In genomic region chr1:132746302-132746701, GRCm38 (mm10) we compare ENCODE assay signal across 19 mouse cellular contexts. TPM values are rescaled to one million over a fixed set of nuclear protein-coding genes. Genes with fewer than 3 reads are reported as not detected.
DNase-seq lines count a peak whose midpoint lies in the region; TF ChIP-seq lines count a peak whose summit lies in the region.
"Had no signal": no experiment of that assay in that cellular context is flagged by ENCODE, and none has a peak within 500 bp of the region (broad histone marks: within the 10 kb centered on the region; RNA-seq: fewer than 3 reads in every experiment).

No protein-coding gene starts in this region.

- DNase-seq in heart, adult 18-20 months: peak; percentile 23 to 52
- DNase-seq in heart, adult 11 months: no peak
- peak; percentile 83 for DNase-seq in brain, adult 2 months (ENCODE audit: low read depth, low spot score)
- DNase-seq in cerebellum, postnatal 10 days: peak; percentile 57 to 68
- DNase-seq in left cerebral cortex, adult 2 months (ENCODE audit: extremely low spot score in 1 of 2, low spot score in 2 of 2): peak in 1 of 2 experiments; percentile 58
- no peak for DNase-seq in thymus, postnatal 10 days (ENCODE audit: low spot score in 2 of 2)
- no peak for DNase-seq in adrenal gland, postnatal 36 days
- DNase-seq: gastrocnemius, adult 2 months; liver, embryonic 13.5 days; spleen, adult 18-20 months; thymus, postnatal 14 days had no signal

- TF ChIP-seq CTCF in left cerebral cortex, adult 2 months (IDR thresholded peaks at IDR 0.05): no peak

- H3K27ac ChIP-seq in left cerebral cortex, adult 2 months: peak overlapping the region; percentile 61
- H3K27ac ChIP-seq: forebrain, embryonic 15.5 days; gastrocnemius, adult 2 months; hindbrain, embryonic 12.5 days; limb, embryonic 12.5 days; liver, embryonic 13.5 days; midbrain, embryonic 13.5 days; neural tube, embryonic 15.5 days had no signal

- intact Hi-C loops in left cerebral cortex, adult 2 months (cut with DNase I): no loop called here

- H3K4me3 ChIP-seq in left cerebral cortex, adult 2 months: no peak overlapping the region
- H3K4me3 ChIP-seq: forebrain, embryonic 15.5 days; gastrocnemius, adult 2 months; hindbrain, embryonic 12.5 days; limb, embryonic 12.5 days; liver, embryonic 13.5 days; midbrain, embryonic 13.5 days; myocyte; neural tube, embryonic 15.5 days had no signal

RNA-seq across cellular contexts. Expression of gene Nfasc, which starts 4.7 kb away (rescaled TPM):
- under 1 TPM; 0.35 to 0.39 TPM for total RNA-seq in heart, adult 18-20 months (2021)
- total RNA-seq in left cerebral cortex, adult 2 months (2021): 100 to 1,000 TPM; 155 to 161 TPM
- 1 to 10 TPM; 2.7 to 5.0 TPM for total RNA-seq in adrenal gland, postnatal 36 days (2021)
- total RNA-seq: granulocyte monocyte progenitor cell, adult 5-6 weeks; megakaryocyte progenitor cell, adult 5-6 weeks had no signal

Comparison
In these comparisons a context has a peak if more than half of its experiments do, and no peak if none do; other contexts are left out.
1. DNase-seq: peak in heart, adult 18-20 months (2 of 2), brain, adult 2 months (single experiment) and cerebellum, postnatal 10 days (2 of 2); none in heart, adult 11 months (single experiment), thymus, postnatal 10 days (0 of 2) and adrenal gland, postnatal 36 days (0 of 2).
2. RNA of gene Nfasc, which starts 4.7 kb away (total RNA-seq): 155 to 161 TPM in left cerebral cortex, adult 2 months; 2.7 to 5.0 TPM in adrenal gland, postnatal 36 days and 0.35 to 0.39 TPM in heart, adult 18-20 months; every median in the first group is over 10 times any median in the second.